9 mouse cellular contexts compared by ENCODE assay signal in the genomic region with DNA sequence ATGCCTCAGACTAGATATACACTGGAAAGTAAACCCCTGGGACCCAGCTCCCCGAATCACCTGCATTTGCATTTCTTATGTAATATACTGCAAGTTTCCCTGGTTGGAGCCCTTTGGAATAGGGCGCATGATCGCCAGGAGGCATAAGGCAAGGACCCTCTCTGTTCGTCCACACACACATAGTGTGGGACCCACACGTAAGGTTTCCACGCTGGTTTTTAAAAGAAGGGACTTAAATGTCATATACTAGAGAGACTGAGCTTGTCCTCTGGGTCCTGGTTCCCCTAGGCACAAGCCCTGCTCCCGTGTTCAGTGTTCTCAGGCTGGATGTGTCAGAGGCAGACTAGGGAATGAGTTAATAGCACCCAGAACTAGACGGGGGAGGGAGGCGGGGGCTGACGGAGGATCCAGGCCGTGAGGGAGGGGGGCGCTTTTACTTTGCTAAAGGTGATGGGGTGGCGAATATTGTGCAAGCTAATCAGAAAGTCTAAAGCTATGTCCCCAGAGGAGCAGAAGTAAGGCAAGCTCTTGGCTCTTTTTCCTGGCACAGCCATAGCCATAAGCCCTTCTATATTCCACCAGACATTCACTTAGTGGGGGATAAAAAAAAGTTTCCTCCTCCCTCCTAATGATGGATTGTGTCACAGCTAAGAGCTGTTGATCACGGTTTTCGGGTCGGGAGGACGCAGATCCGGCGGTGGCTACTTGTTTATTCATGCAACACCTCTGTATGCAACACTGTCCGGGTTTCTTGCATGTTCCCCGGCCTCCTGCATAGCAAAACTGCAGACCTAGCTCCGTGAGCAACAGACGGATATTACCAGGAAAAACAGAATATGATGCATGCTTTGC. TPM values are rescaled to one million over a fixed set of nuclear protein-coding genes. Genes with fewer than 3 reads are reported as not detected.
DNase-seq lines count a peak whose midpoint lies in the region; ATAC-seq and TF ChIP-seq lines count a peak whose summit lies in the region.
"Had no signal": no experiment of that assay in that cellular context is flagged by ENCODE, and none has a peak within 500 bp of the region (broad histone marks: within the 10 kb centered on the region; RNA-seq: fewer than 3 reads in every experiment).

No protein-coding gene starts in this region.

- peak; percentile 45 for ATAC-seq in forebrain, embryonic 16.5 days
- ATAC-seq in intestine, postnatal 0 days = no peak
- ATAC-seq in stomach, postnatal 0 days (ENCODE audit: low FRiP score, low TSS enrichment) = peak; percentile 67

- H3K4me3 ChIP-seq in forebrain, embryonic 16.5 days (replicated peaks; ENCODE audit: low read length) = peak overlapping the region; percentile 55
- H3K4me3 ChIP-seq in intestine, postnatal 0 days (ENCODE audit: low read depth, low read length) = peak overlapping the region; percentile 19
- H3K4me3 ChIP-seq in midbrain, embryonic 10.5 days = peak overlapping the region; percentile 69
- H3K4me3 ChIP-seq in stomach, postnatal 0 days (ENCODE audit: low read depth, low read length) = peak overlapping the region; percentile 42

- peak; percentile 2 to 15 for DNase-seq in adrenal gland, postnatal 36 days
- DNase-seq in cerebellum, adult 11-12 months = peak; percentile 74
- peak; percentile 44 for DNase-seq in midbrain, embryonic 10.5 days (ENCODE audit: low spot score)
- DNase-seq in stomach, postnatal 0 days (ENCODE audit: low spot score) = peak; percentile 37
- no peak for DNase-seq in B cell, adult 2 months
- DNase-seq in adipocyte (ENCODE audit: low spot score) = no peak

- H3K9me3 ChIP-seq in forebrain, embryonic 16.5 days (ENCODE audit: control insufficient read depth, low read length) = no peaks in the 10 kb centered on the region
- no peaks in the 10 kb centered on the region for H3K9me3 ChIP-seq in intestine, postnatal 0 days (ENCODE audit: control insufficient read depth)
- H3K9me3 ChIP-seq in midbrain, embryonic 10.5 days (replicated peaks) = no peaks in the 10 kb centered on the region
- H3K9me3 ChIP-seq in stomach, postnatal 0 days (ENCODE audit: control insufficient read depth, low read length) = no peaks in the 10 kb centered on the region

- no peak for TF ChIP-seq EP300 in stomach, postnatal 0 days (optimal IDR thresholded peaks at IDR 0.05)

- H3K4me2 ChIP-seq in forebrain, embryonic 16.5 days (ENCODE audit: low read length) = peak overlapping the region; percentile 85
- H3K4me2 ChIP-seq in intestine, postnatal 0 days (replicated peaks; ENCODE audit: low read depth) = peak overlapping the region; percentile 64
- peak overlapping the region; percentile 70 for H3K4me2 ChIP-seq in stomach, postnatal 0 days (replicated peaks; ENCODE audit: low read depth)

- H3K9ac ChIP-seq in forebrain, embryonic 16.5 days (replicated peaks; ENCODE audit: low read depth, low read length) = peak overlapping the region; percentile 66
- no peak overlapping the region for H3K9ac ChIP-seq in intestine, postnatal 0 days (ENCODE audit: low read depth, low read length)
- H3K9ac ChIP-seq in stomach, postnatal 0 days (ENCODE audit: low read length) = peak overlapping the region; percentile 1; the same call in 1 of the 2 replicates

- WGBS in forebrain, embryonic 16.5 days = 7% methylated on average over 23 of the region's 23 CpGs
- 19% methylated on average over 23 of the region's 23 CpGs for WGBS in intestine, postnatal 0 days
- 15% methylated on average over 23 of the region's 23 CpGs for WGBS in midbrain, embryonic 10.5 days
- WGBS in stomach, postnatal 0 days = 18% methylated on average over 23 of the region's 23 CpGs

- H3K27me3 ChIP-seq in forebrain, embryonic 16.5 days (replicated peaks; ENCODE audit: control insufficient read depth, insufficient read depth, low read length) = no peaks in the 10 kb centered on the region
- peaks cover 6% of the 10 kb centered on the region; the same call in 1 of the 2 replicates for H3K27me3 ChIP-seq in intestine, postnatal 0 days (replicated peaks; ENCODE audit: control insufficient read depth, insufficient read depth, low read length)
- no peaks in the 10 kb centered on the region; the same call in 1 of the 2 replicates for H3K27me3 ChIP-seq in midbrain, embryonic 10.5 days (ENCODE audit: low read depth, poor library complexity, severe bottlenecking)
- no peaks in the 10 kb centered on the region for H3K27me3 ChIP-seq in stomach, postnatal 0 days (ENCODE audit: control insufficient read depth, insufficient read depth, low read length)

- H3K36me3 ChIP-seq in forebrain, embryonic 16.5 days (ENCODE audit: control insufficient read depth, insufficient read depth) = no peaks in the 10 kb centered on the region
- no peaks in the 10 kb centered on the region for H3K36me3 ChIP-seq in intestine, postnatal 0 days (ENCODE audit: control insufficient read depth, insufficient read depth)
- no peaks in the 10 kb centered on the region for H3K36me3 ChIP-seq in midbrain, embryonic 10.5 days
- no peaks in the 10 kb centered on the region for H3K36me3 ChIP-seq in stomach, postnatal 0 days (ENCODE audit: control insufficient read depth, insufficient read depth, low read length)

- H3K4me1 ChIP-seq in forebrain, embryonic 16.5 days (replicated peaks; ENCODE audit: control insufficient read depth, insufficient read depth, low read length) = peaks cover 9% of the 10 kb centered on the region
- H3K4me1 ChIP-seq in intestine, postnatal 0 days (replicated peaks; ENCODE audit: control insufficient read depth, insufficient read depth, low read length) = no peaks in the 10 kb centered on the region
- peaks cover 45% of the 10 kb centered on the region for H3K4me1 ChIP-seq in midbrain, embryonic 10.5 days
- H3K4me1 ChIP-seq in stomach, postnatal 0 days (replicated peaks; ENCODE audit: control insufficient read depth, insufficient read depth) = no peaks in the 10 kb centered on the region

- 0 out of 2 replicates have a peak, but pooled peaks have one; percentile 0 for TF ChIP-seq CTCF in intestine, postnatal 0 days (IDR thresholded peaks at IDR 0.05; ENCODE audit: low read depth)
- no peak for TF ChIP-seq CTCF in stomach, postnatal 0 days (IDR thresholded peaks at IDR 0.05; ENCODE audit: low read depth)

- H3K27ac ChIP-seq in forebrain, embryonic 16.5 days (ENCODE audit: low read length) = peak overlapping the region; percentile 76
- no peak overlapping the region for H3K27ac ChIP-seq in intestine, postnatal 0 days (ENCODE audit: low read depth, low read length)
- H3K27ac ChIP-seq in midbrain, embryonic 10.5 days (replicated peaks) = peak overlapping the region; percentile 85
- no peak overlapping the region for H3K27ac ChIP-seq in stomach, postnatal 0 days (replicated peaks)
- H3K27ac ChIP-seq: macrophage had no signal

RNA-seq across cellular contexts. Expression of a gene that starts 1.0 kb away (rescaled TPM):
- under 1 TPM; 0.49 to 0.76 TPM for total RNA-seq in adrenal gland, postnatal 36 days (2021)
- 33.0 and 37.6 TPM in 2 replicates for polyA plus RNA-seq in forebrain, embryonic 16.5 days (2015; fragmentation: Nextera tagmentation; extraction: Ambion mirVana)
- 0.43 and 0.60 TPM in 2 replicates for polyA plus RNA-seq in intestine, postnatal 0 days (2015; fragmentation: Nextera tagmentation; extraction: Ambion mirVana)
- polyA plus RNA-seq in midbrain, embryonic 10.5 days (2016; fragmentation: Nextera tagmentation; extraction: Ambion mirVana) = 6.5 and 8.8 TPM in 2 replicates
- 1.3 TPM in 2 replicates for polyA plus RNA-seq in stomach, postnatal 0 days (2015; fragmentation: Nextera tagmentation; extraction: Ambion mirVana)
- polyA plus RNA-seq: macrophage had no signal

Comparison
In these comparisons a context has a peak if more than half of its experiments do, and no peak if none do; other contexts are left out.
1. DNase-seq: peak in adrenal gland, postnatal 36 days (2 of 2), cerebellum, adult 11-12 months (single experiment), midbrain, embryonic 10.5 days (single experiment) and stomach, postnatal 0 days (single experiment); none in B cell, adult 2 months (0 of 2) and adipocyte (single experiment).
2. H3K27ac ChIP-seq: peak in forebrain, embryonic 16.5 days (single experiment) and midbrain, embryonic 10.5 days (single experiment); none in intestine, postnatal 0 days (single experiment) and stomach, postnatal 0 days (single experiment).
3. H3K4me3 ChIP-seq: peak in every context shown above with its lines; median percentile 69 in midbrain, embryonic 10.5 days; 55 in forebrain, embryonic 16.5 days; 42 in stomach, postnatal 0 days; 19 in intestine, postnatal 0 days.
4. Peak in every context shown above with its lines, with median percentiles within 50 percentile points of each other: H3K4me2 ChIP-seq.